Mouse (Mus musculus): ENCODE data around the gene Pacrg. TPM values are rescaled to one million over a fixed set of nuclear protein-coding genes. Genes with fewer than 3 reads are reported as not detected.

Gene Pacrg
- polyA plus RNA-seq, 1 experiment from 2014 or later = 2.6 TPM

GRCm38 (mm10) chr17:10558671-10559070, 281.4 kb downstream of the Pacrg start:
- WGBS = 87% methylated on average over 8 of the region's 8 CpGs
- H3K36me3 ChIP-seq (replicated peaks) = no peaks in the 10 kb centered on the region
- H3K4me1 ChIP-seq = peaks cover 8% of the 10 kb centered on the region
- no peak for DNase-seq (ENCODE audit: extremely low spot score, low spot score)
- H3K27ac ChIP-seq = no peak overlapping the region
- no peaks in the 10 kb centered on the region for H3K9me3 ChIP-seq
- no peak overlapping the region for H3K4me3 ChIP-seq
- H3K27me3 ChIP-seq (ENCODE audit: poor library complexity, severe bottlenecking) = peaks cover 9% of the 10 kb centered on the region; the same call in 1 of the 2 replicates

GRCm38 (mm10) chr17:10552295-10553056, 287.6 kb downstream of the Pacrg start:
- Histone ChIP-seq H3K27me3 (ENCODE audit: poor library complexity, severe bottlenecking) (no peaks in the 10 kb centered on the region), H3K27ac (0 out of 2 replicates have a peak overlapping the region, but pooled peaks have one; percentile 15), H3K9me3 (no peaks in the 10 kb centered on the region), H3K36me3 (replicated peaks) (no peaks in the 10 kb centered on the region), H3K4me1 (no peaks in the 10 kb centered on the region), H3K4me3 (no peak overlapping the region)
- no peak for DNase-seq (ENCODE audit: extremely low spot score, low spot score)
- 93% methylated on average over 16 of the region's 16 CpGs for WGBS

- Histone ChIP-seq H3K4me3 (no peak overlapping the region), H3K27ac (peak overlapping the region; percentile 20; the same call in 1 of the 2 replicates), H3K4me1 (no peaks in the 10 kb centered on the region), H3K27me3 (ENCODE audit: poor library complexity, severe bottlenecking) (no peaks in the 10 kb centered on the region), H3K9me3 (no peaks in the 10 kb centered on the region), H3K36me3 (replicated peaks) (no peaks in the 10 kb centered on the region)
- DNase-seq (ENCODE audit: extremely low spot score, low spot score) = no peak
- WGBS = 86% methylated on average over 15 of the region's 15 CpGs
Observed at GRCm38 (mm10) chr17:10550781-10551520, 289.2 kb downstream of the Pacrg start.

- Histone ChIP-seq H3K27ac (no peak overlapping the region), H3K9me3 (no peaks in the 10 kb centered on the region), H3K4me1 (no peaks in the 10 kb centered on the region), H3K36me3 (replicated peaks) (no peaks in the 10 kb centered on the region), H3K27me3 (ENCODE audit: poor library complexity, severe bottlenecking) (no peaks in the 10 kb centered on the region), H3K4me3 (no peak overlapping the region)
- DNase-seq (ENCODE audit: extremely low spot score, low spot score) = no peak
- 92% methylated on average over 3 of the region's 3 CpGs for WGBS
Observed at GRCm38 (mm10) chr17:10549825-10550224, 290.3 kb downstream of the Pacrg start.

GRCm38 (mm10) chr17:10548969-10549368, 291.1 kb downstream of the Pacrg start:
- no peaks in the 10 kb centered on the region for H3K4me1 ChIP-seq
- no peaks in the 10 kb centered on the region for H3K27me3 ChIP-seq (ENCODE audit: poor library complexity, severe bottlenecking)
- WGBS = 88% methylated on average over 4 of the region's 4 CpGs
- no peak overlapping the region for H3K27ac ChIP-seq
- H3K9me3 ChIP-seq = no peaks in the 10 kb centered on the region
- no peak overlapping the region for H3K4me3 ChIP-seq
- H3K36me3 ChIP-seq (replicated peaks) = no peaks in the 10 kb centered on the region
- no peak for DNase-seq (ENCODE audit: extremely low spot score, low spot score)

GRCm38 (mm10) chr17:10540772-10541171, 299.3 kb downstream of the Pacrg start:
- Histone ChIP-seq H3K27ac (no peak overlapping the region), H3K9me3 (no peaks in the 10 kb centered on the region), H3K27me3 (ENCODE audit: poor library complexity, severe bottlenecking) (no peaks in the 10 kb centered on the region), H3K4me1 (no peaks in the 10 kb centered on the region), H3K36me3 (replicated peaks) (no peaks in the 10 kb centered on the region), H3K4me3 (no peak overlapping the region)
- WGBS = 92% methylated on average over 2 of the region's 2 CpGs
- DNase-seq (ENCODE audit: extremely low spot score, low spot score) = no peak

GRCm38 (mm10) chr17:10534206-10534605, 305.9 kb downstream of the Pacrg start:
- Histone ChIP-seq H3K9me3 (no peaks in the 10 kb centered on the region), H3K27ac (peak overlapping the region; percentile 41; the same call in 1 of the 2 replicates), H3K4me3 (no peak overlapping the region), H3K27me3 (ENCODE audit: poor library complexity, severe bottlenecking) (no peaks in the 10 kb centered on the region), H3K4me1 (peaks cover 24% of the 10 kb centered on the region), H3K36me3 (replicated peaks) (no peaks in the 10 kb centered on the region)
- no peak for DNase-seq (ENCODE audit: extremely low spot score, low spot score)
- WGBS = 66% methylated on average over 8 of the region's 8 CpGs

- peaks cover 24% of the 10 kb centered on the region for H3K4me1 ChIP-seq
- H3K4me3 ChIP-seq = no peak overlapping the region
- no peaks in the 10 kb centered on the region for H3K27me3 ChIP-seq (ENCODE audit: poor library complexity, severe bottlenecking)
- H3K27ac ChIP-seq = no peak overlapping the region
- no peaks in the 10 kb centered on the region for H3K36me3 ChIP-seq (replicated peaks)
- 76% methylated on average over 7 of the region's 7 CpGs for WGBS
- DNase-seq (ENCODE audit: extremely low spot score, low spot score) = no peak
- H3K9me3 ChIP-seq = no peaks in the 10 kb centered on the region
Observed at GRCm38 (mm10) chr17:10533461-10533860, 306.6 kb downstream of the Pacrg start.

GRCm38 (mm10) chr17:10531024-10531423, 309.1 kb downstream of the Pacrg start:
- Histone ChIP-seq H3K27ac (no peak overlapping the region), H3K9me3 (no peaks in the 10 kb centered on the region), H3K36me3 (replicated peaks) (no peaks in the 10 kb centered on the region), H3K4me1 (peaks cover 24% of the 10 kb centered on the region), H3K4me3 (no peak overlapping the region), H3K27me3 (ENCODE audit: poor library complexity, severe bottlenecking) (no peaks in the 10 kb centered on the region)
- 30% methylated on average over 8 of the region's 8 CpGs for WGBS
- no peak for DNase-seq (ENCODE audit: extremely low spot score, low spot score)

GRCm38 (mm10) chr17:10529329-10529955, 310.7 kb downstream of the Pacrg start:
- H3K27me3 ChIP-seq (ENCODE audit: poor library complexity, severe bottlenecking) = no peaks in the 10 kb centered on the region
- H3K36me3 ChIP-seq (replicated peaks) = no peaks in the 10 kb centered on the region
- peaks cover 23% of the 10 kb centered on the region for H3K4me1 ChIP-seq
- H3K9me3 ChIP-seq = no peaks in the 10 kb centered on the region
- 87% methylated on average over 3 of the region's 3 CpGs for WGBS
- no peak for DNase-seq (ENCODE audit: extremely low spot score, low spot score)
- H3K4me3 ChIP-seq = no peak overlapping the region
- no peak overlapping the region for H3K27ac ChIP-seq

GRCm38 (mm10) chr17:10521282-10521681, 318.8 kb downstream of the Pacrg start:
- Histone ChIP-seq H3K9me3 (no peaks in the 10 kb centered on the region), H3K4me3 (no peak overlapping the region), H3K27ac (no peak overlapping the region), H3K27me3 (ENCODE audit: poor library complexity, severe bottlenecking) (peaks cover 21% of the 10 kb centered on the region), H3K36me3 (replicated peaks) (no peaks in the 10 kb centered on the region), H3K4me1 (peaks cover 14% of the 10 kb centered on the region)
- no peak for DNase-seq (ENCODE audit: extremely low spot score, low spot score)
- WGBS = 88% methylated on average over 7 of the region's 7 CpGs

- 32% methylated on average over 11 of the region's 11 CpGs for WGBS
- Histone ChIP-seq H3K9me3 (no peaks in the 10 kb centered on the region), H3K27ac (peak overlapping the region; percentile 33; the same call in 1 of the 2 replicates), H3K36me3 (replicated peaks) (no peaks in the 10 kb centered on the region), H3K27me3 (ENCODE audit: poor library complexity, severe bottlenecking) (peaks cover 21% of the 10 kb centered on the region), H3K4me3 (peak overlapping the region; percentile 18; the same call in 1 of the 2 replicates), H3K4me1 (peaks cover 24% of the 10 kb centered on the region)
- DNase-seq (ENCODE audit: extremely low spot score, low spot score) = no peak
Observed at GRCm38 (mm10) chr17:10519506-10520155, 320.5 kb downstream of the Pacrg start.

Data from forebrain, embryonic 10.5 days (tissue).